Mouse (Mus musculus): ENCODE data around the gene Robo2.
"Not testable (repeated sequence)": the region's sequence is repeated elsewhere in the genome, so short reads cannot be mapped to it uniquely, and the experiment has no call there.

The Robo2 gene

DNA sequence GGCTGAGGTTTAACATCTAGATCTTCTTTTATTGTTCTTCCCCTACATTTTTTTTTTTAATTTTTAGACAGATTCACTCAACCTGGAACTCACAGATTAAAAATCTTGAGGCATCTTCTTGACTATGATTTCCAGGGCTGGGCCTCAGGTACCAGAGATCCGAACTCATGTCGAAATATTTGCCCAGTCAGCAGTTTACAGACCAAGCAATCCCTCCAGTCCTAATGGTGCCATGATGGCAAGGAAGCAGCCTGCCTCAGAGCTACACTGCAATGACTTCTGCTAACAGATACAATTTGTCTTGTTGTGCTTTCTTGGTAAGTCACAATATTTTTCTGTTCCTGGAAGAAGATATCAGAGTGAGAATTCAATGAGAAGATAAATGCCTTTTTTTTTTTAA lies 327.4 kb downstream of the Robo2 start:
- no peak for DNase-seq (ENCODE audit: low read depth, low spot score)

DNA sequence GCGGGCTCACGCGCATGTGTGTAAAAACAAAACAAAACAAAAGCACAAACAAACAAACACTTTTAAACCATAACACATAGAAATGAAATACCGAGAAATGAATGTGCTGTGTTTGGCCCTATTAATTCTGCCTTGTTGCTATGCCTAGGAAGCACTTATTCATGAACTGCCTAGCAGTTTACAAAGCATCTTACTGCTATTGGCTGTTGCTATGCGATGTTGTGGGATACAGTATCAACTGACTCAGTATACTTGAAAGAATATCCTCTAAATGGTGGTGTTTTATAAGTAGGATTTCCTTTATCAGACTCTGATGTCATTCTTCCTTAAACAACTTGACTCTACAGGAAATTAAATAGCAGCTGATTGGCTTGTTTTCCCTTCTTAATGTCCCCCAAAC lies 339.0 kb downstream of the Robo2 start:
- no peak for DNase-seq (ENCODE audit: low read depth, low spot score)

DNA sequence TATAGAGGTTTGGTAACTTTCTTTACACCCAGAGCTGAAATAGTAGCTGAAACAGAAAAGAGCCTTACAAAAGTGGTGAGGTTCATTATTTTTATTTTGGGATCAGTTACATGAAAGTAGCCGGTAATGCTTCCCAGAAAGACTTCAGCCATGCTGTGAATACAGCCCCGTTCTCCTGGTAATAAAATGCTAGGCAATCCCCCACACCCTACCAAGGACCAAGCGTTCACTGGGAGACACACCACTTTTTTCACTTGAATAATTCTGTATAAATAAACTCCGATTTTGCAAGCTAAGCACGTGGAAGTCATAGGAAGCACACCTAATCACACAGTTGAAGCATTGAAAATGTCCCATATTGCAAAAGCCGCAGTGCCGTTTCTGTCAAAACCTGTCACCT lies 341.0 kb downstream of the Robo2 start:
- DNase-seq (ENCODE audit: low read depth, low spot score): no peak

DNA sequence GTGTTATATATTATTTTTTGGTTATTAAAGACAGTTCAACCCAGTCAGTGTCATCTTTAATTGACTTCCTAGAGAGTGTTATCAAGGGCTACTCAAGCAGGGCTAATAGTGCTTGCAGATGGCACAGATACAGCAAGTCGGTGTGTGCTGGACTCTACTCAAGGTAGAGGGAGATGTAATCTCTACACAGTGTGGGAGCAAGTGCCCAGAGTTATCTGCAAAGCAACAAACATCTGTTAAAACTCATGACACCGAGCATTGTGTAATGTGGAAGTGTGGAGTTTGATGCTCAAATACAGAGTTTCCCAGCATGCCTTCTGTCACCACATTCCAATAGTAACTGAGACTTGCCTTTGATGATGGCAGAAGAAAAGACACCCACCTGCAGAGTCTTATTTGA lies 345.7 kb downstream of the Robo2 start:
- no peak for DNase-seq (ENCODE audit: low read depth, low spot score)

DNA sequence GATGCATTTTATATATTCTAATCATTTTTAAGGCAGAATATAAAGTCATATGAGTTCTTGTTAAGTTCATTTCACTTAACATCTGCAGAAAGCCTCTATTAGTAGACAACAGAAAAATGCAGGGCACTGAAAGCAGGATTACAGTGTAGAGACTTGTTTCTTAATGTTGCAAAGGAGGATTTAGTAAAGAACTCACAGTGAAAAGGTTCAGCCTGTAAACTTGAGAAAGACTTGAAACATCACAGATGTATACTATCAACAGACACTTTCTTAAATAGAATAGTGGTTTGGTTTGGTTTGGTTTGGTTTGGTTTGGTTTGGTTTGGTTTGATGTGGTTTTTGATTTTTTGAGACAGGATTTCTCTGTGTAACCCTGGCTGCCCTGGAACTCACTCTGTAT lies 349.7 kb downstream of the Robo2 start:
- no peak for DNase-seq (ENCODE audit: low read depth, low spot score)

DNA sequence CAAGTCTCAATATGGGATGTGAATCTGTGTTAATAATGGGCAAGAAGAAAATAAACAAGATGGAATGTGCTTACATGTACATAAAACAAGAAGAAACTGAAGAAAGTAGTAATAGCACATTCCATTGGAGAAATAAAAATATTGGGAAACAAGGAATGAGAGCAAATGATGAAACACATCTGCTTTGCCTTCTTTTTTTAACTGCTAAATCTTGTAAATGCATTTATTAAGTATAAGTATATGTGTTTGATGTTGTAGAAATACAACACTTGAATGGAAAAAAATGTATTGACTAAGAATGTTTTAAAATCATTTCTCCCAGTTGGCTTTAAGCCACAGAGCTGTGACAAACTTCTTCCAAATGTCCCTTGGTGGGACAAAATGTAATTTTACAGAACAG lies 350.1 kb downstream of the Robo2 start:
- DNase-seq (ENCODE audit: low read depth, low spot score): no peak

DNA sequence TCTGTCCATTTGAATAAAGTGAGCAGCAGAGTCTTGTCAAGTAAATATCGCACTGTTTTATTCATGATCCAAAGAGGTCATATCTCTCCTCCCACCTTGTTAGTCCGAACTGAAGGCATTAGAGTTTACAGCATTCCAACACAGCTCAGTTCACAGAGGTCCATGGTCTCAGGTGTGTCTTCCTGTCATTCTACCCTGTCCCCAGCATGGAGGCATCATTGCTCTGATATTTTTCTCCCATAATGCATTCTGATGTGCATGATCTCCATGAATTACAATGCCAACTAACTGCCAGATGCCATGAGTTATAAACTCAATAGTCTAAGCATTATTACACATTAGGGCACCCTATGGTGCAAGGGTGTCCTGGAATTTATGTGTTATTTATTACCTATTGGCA lies 354.7 kb downstream of the Robo2 start:
- DNase-seq (ENCODE audit: low read depth, low spot score): no peak

DNA sequence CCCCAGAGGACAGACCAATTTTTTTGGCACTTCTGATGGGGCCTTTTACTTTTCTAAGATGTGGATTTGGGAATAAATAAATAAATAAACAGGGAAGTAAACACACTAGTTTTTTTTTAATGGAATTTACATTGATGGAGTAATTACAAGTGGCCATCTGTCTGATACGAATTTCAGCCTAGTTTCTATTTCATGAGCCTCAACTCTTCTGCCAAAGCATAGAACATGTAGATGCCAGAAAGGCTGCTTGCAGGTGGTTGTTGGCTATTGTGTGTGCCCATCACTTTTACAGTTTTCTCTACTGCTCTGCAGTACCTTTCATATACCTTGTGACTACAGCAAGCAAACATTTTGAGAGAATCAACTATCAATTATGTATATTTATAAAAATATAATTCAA lies 355.4 kb downstream of the Robo2 start:
- no peak for DNase-seq (ENCODE audit: low read depth, low spot score)

DNA sequence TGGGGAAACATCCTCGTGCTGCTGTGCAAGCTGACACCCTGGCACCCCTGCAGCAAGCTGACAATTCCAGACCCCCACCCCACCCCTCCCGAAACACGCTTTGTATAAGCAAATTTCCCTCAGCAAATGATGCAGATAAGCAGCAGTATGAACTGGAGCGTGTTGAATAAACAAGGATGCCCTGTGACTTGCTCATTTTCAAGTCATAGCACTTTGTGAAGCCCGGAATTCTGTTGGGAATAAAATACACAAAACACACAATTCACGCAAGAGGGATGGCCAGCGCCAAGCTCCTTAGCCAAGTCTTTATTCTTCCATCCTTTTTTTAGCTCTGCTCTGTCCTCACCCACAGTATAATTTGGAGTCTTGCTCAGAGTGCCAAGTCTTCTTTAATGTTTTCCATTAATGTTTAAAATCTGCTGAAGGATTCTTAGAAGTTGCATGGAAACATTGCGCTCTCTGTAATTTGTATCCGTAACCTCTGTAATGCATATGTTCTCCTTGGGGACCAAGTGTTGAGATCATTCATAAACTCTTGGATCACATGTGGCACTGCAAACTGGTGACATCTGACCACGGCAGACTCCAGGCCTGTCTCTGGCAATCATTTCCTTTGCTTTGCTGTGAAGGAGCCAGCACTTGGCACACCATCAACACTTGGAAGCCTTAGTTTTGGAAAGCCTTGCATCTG lies 356.4 kb downstream of the Robo2 start:
- DNase-seq (ENCODE audit: low read depth, low spot score): no peak

DNA sequence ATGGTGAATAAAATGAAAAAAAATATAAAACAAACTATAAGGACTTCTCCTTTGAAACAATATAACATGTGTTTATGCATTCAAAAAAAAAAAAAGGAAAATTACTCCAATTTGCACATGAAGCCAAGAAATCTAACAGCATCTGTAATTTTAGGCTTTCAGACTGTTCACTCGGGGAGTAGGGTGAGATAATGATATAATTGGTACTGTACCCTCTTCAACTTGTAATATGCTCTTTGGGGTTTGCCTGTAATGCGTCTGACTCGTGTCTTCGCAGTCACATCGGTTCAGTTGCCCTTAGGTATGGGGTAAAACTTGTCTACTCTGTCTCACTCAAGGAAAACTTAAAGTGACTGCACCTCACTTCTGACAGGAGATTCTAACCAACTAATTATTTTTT lies 362.2 kb downstream of the Robo2 start:
- no peak for DNase-seq (ENCODE audit: low read depth, low spot score)

DNA sequence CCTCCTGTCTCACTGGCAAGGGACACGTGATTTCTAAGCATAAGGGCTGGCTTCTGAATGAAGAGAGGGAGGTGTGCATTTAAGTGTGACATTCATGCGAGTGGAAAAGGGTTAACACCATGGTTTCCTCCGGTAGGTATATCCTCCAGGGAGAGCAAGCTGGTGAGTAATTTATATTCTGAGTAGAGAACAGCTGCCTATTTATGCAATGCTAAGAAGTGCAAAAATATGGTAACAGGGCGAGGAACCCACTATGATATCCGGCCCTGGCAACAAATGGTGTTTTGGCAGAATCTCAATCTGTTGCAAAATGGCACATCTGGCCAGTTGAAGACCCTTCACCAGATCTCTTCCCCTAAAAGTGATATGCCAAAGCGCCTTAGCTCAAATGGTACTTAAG lies 362.6 kb downstream of the Robo2 start:
- DNase-seq (ENCODE audit: low read depth, low spot score): no peak

DNA sequence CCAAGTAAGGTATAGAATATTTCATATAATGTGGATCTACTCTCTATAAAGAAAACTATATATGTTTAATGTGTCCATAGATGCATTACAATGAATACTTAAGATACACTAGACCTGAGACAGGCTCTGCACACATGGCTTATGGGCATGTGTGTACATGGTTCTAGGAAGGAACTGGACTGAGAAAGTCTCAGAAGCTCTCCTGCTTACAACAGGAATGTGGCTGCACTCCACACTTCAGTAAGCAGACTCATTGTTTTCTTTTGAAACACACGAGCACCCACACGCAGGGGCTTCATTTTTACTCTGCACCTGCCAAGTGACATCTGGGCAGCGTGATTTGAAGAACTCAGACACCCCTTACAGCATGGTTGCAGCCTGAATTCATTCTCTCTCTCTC lies 364.4 kb downstream of the Robo2 start:
- DNase-seq (ENCODE audit: low read depth, low spot score): no peak

DNA sequence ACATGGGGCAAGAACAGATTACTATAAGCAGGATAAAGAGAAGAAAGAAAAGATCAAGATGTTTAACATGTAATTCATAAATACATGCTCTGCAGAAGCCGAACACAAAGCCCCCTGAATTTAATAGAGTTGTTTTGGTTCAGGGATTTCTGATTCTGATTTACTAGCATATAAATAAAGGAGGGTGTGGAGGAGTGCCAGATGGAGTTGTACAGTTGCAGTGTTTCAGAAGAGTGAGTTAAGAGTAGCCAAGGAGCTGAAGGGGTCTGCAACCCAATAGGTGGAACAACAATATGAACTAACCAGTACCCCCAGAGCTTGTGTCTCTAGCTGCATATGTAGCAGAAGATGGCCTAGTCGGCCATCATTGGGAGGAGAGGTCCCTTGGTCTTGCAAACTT lies 370.8 kb downstream of the Robo2 start:
- DNase-seq (ENCODE audit: low read depth, low spot score): not testable (repeated sequence)

DNA sequence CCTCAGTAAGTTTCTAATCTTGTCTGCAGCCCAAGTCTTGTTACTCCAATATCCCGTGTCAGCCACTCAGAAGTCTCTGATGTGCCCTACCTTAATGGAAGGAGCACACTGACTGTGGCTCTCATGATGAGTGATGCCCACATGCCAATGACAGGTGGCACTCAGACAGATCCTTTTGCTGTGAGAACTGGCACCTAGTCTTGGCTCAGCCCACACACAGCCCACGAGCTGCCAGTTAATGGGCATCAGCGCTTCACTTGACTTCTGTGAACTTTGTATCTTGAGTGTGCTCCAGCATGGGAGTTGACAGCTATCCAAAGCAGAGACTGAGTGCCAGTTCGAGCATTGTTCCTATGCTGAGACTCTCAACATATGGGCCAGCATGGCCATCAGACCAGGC lies 383.8 kb downstream of the Robo2 start:
- no peak for DNase-seq (ENCODE audit: low read depth, low spot score)

DNA sequence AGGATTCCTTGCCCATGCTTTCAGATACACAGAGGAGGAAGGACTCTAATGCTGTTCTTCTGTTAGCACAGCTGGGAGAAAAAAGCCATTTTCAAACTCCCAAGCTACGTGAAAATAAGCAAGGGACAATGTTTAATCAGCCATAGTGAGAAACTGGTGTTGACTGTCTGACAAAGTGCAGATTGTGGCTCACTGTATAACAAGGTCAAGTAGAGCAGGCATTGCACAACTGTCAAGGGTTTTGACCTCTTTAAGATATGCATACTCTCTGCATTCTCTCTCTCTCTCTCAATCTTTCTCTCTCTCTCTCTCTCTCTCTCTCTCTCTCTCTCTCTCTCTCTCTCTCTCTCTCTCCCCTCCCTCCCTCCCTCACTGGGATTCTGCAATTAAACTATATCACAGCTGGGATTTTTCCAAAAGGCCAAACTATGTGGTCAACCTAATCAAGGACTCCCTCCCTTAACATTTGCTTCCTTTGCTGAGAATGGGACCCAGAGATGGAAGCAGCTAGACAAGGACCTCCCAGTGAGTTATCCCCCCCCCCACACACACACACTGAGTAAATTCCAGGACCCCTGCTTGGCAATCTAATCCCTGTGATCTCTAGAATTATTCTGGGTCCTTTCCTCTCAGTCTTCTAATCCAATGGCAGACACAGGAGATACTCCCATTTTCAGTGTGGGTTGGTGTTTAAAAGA lies 389.2 kb downstream of the Robo2 start:
- DNase-seq (ENCODE audit: low read depth, low spot score): no peak

DNA sequence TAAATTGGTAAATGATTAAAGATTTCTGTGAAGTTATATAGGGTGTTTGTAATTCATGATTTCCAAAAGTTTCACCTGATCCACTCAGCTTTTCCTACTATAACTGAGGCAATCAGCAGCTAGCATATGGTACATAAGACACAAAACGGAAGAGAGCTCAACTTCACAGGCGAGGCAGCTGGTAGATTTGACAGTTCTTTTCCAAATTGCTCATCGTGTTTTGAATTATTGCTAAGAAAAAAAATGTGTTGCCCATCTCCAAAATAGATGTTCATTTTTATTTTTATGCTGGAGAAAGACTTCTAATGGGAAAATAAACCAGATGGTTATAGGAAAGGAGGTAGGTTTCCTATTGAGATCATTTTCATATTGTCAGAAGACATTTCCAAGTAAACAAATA lies 405.9 kb downstream of the Robo2 start:
- no peak for DNase-seq (ENCODE audit: low read depth, low spot score)

DNA sequence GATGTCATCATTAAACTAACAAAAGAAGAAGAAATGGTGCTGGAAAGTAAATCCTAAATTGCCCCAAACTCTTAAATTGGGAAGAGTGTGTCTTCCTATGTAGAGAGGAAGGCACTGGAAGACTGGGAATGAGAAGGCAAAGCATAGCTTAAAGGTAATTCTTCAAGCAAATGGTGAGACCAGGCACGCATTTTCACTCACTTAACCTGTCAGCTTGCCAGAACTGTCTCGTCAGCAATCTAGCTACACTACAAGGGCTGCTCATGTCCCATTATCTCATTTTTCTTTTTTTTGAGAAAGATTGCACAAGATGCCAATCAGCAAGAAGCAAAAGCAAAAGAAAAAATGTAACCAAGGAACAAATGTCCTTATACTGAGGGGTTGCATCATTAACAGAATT lies 410.3 kb downstream of the Robo2 start:
- DNase-seq (ENCODE audit: low read depth, low spot score): no peak

DNA sequence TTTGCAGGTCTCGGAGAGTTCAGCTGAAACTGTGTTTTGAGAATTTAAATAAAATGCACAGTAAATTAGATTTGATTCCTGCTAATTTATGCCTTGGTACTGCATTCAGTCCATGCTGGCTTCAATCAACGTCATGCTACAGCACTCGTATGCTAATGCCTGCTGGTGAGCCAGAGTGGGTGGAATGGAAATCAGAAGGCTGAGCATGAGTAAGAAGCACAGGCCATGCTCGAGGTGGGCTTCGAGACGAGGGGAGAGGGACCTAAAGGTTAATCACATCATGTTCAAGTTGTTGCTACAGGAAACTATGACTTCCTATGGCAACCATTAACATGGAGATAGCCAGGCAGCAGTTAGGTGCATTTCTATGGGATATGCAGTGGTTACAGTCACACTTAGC lies 420.4 kb downstream of the Robo2 start:
- no peak for DNase-seq (ENCODE audit: low read depth, low spot score)

DNA sequence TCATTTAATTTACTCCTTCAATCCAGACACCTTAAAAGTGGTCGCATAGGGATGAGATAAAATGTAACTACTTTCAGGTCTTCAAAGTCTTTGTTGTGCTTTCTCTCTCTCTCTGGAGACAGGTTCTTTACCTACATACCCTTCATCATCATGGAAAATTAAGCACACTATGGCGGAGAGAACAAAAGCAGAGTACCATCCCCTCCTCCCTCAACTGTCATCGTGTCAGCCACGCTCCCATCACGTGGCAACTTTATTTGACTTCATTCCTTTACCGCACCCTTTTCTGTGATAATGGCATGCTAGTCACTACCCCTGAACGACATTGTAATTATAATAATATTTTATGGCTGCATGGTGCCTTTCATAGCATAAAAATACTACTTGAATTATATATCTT lies 442.1 kb downstream of the Robo2 start:
- no peak for DNase-seq (ENCODE audit: low read depth, low spot score)

DNA sequence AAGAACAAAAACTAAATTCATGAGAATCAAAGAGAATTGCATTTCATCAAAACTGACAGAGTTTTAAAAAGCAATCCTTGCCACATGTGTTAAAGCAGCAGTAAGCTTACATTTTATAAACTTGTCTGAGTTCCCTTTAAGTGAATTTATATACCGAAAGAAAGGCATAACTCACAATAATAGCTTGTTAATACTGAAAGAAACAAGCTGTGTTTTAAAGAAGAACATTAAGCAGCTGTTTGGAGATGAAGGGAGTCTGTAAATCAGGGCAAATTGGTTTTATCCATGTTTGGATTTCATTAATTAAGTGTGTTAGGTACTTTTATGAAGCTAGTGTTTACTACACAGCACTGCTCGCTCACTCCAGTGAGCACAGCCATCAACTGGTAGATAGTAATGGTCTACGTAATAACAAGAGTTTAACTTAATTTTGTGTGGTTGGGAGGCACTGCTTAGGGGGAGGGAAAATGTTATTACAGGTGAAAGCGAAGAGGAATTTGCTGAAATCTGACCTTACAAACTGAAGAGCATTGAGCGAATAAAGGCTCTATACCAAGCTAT lies 447.2 kb downstream of the Robo2 start:
- DNase-seq (ENCODE audit: low read depth, low spot score): peak; percentile 5

DNA sequence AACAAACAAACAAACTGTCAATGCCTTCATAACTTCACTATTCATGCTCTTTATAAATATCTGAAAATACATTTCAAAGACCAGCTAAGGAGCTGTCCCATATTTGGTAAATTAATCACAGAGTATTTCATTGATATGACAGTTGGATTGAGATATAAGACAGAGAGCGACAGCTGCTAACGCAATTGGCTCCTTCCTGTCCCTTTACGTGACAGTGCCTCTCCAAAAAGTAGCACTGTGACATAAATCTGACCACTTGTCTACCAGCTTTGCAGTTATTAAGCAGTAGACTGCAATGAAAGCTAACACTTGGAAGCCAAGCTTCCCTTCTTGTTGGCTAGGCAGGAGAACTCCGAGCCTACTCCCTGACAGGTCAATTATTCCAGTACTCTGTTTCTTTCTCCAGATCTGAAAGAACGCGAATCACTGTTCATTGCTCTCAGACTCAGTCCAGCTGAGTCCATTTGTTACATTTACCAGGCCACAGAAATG lies 452.1 kb downstream of the Robo2 start:
- DNase-seq (ENCODE audit: low read depth, low spot score): no peak

DNA sequence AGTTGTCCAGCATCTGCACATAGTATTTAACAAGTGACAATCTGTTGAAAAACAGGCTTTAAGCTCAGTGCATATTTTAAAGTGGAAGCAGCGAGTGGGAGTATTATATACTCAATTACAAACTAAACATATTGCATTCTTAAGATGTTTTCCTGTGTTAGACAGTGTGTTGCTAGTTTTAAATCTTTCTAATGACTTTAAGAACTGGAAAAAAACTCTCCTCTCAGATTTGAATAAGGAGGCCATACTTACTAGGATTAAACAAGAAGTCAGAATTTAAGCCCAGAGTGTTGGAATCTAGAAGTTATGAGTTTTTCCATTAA lies 453.1 kb downstream of the Robo2 start:
- no peak for DNase-seq (ENCODE audit: low read depth, low spot score)
